ENCODE assay signal across 18 mouse cellular contexts in genomic region chr5:143501140-143501539, GRCm38 (mm10). TPM values are rescaled to one million over a fixed set of nuclear protein-coding genes. Genes with fewer than 3 reads are reported as not detected.
DNase-seq lines count a peak whose midpoint lies in the region; ATAC-seq and TF ChIP-seq lines count a peak whose summit lies in the region.
"Had no signal": no experiment of that assay in that cellular context is flagged by ENCODE, and none has a peak within 500 bp of the region (broad histone marks: within the 10 kb centered on the region; RNA-seq: fewer than 3 reads in every experiment).

No protein-coding gene starts in this region.

- DNase-seq in hindbrain, embryonic 10.5 days (ENCODE audit: low spot score) = no peak
- no peak for DNase-seq in layer of hippocampus, adult 2 months (ENCODE audit: low spot score in 2 of 2)
- DNase-seq in layer of hippocampus, postnatal 25 days (ENCODE audit: extremely low spot score in 1 of 2, low spot score in 1 of 2) = no peak
- DNase-seq in urinary bladder, postnatal 14 days (ENCODE audit: low spot score) = no peak
- DNase-seq: adrenal gland, postnatal 14 days; cerebellum, adult 9-10 months; forebrain, postnatal 0 days; gastrocnemius, postnatal 14 days; heart, adult 2 months had no signal

- no peaks in the 10 kb centered on the region for H3K27me3 ChIP-seq in hindbrain, embryonic 15.5 days
- no peaks in the 10 kb centered on the region for H3K27me3 ChIP-seq in hindbrain, embryonic 10.5 days (ENCODE audit: insufficient read depth, poor library complexity, severe bottlenecking)
- no peaks in the 10 kb centered on the region for H3K27me3 ChIP-seq in megakaryocyte, embryonic 14.5 days (replicated peaks)
- H3K27me3 ChIP-seq in limb, embryonic 15.5 days = no peaks in the 10 kb centered on the region
- H3K27me3 ChIP-seq: embryonic facial prominence, embryonic 13.5 days; forebrain, embryonic 13.5 days; Patski had no signal

- peaks cover 53% of the 10 kb centered on the region for H3K36me3 ChIP-seq in hindbrain, embryonic 15.5 days
- peaks cover 79% of the 10 kb centered on the region for H3K36me3 ChIP-seq in hindbrain, embryonic 10.5 days
- H3K36me3 ChIP-seq in megakaryocyte, embryonic 14.5 days (replicated peaks; ENCODE audit: low read length) = peaks cover 92% of the 10 kb centered on the region
- H3K36me3 ChIP-seq in limb, embryonic 15.5 days = peaks cover 46% of the 10 kb centered on the region

- H3K4me2 ChIP-seq in hindbrain, embryonic 15.5 days = no peak overlapping the region
- H3K4me2 ChIP-seq in limb, embryonic 15.5 days = no peak overlapping the region
- H3K4me2 ChIP-seq: embryonic facial prominence, embryonic 13.5 days; forebrain, embryonic 13.5 days; heart, embryonic 11.5 days had no signal

- H3K9me3 ChIP-seq in hindbrain, embryonic 15.5 days = no peaks in the 10 kb centered on the region
- H3K9me3 ChIP-seq in hindbrain, embryonic 10.5 days = no peaks in the 10 kb centered on the region
- no peaks in the 10 kb centered on the region for H3K9me3 ChIP-seq in megakaryocyte, embryonic 14.5 days
- no peaks in the 10 kb centered on the region for H3K9me3 ChIP-seq in limb, embryonic 15.5 days
- H3K9me3 ChIP-seq: embryonic facial prominence, embryonic 13.5 days; forebrain, embryonic 13.5 days had no signal

- H3K9ac ChIP-seq in hindbrain, embryonic 15.5 days = no peak overlapping the region
- H3K9ac ChIP-seq in limb, embryonic 15.5 days = no peak overlapping the region
- H3K9ac ChIP-seq: embryonic facial prominence, embryonic 13.5 days; forebrain, embryonic 13.5 days; forebrain, postnatal 0 days had no signal

- no peak for TF ChIP-seq CTCF in layer of hippocampus, adult 2 months (conservative IDR thresholded peaks at IDR 0.05)

- peak; percentile 54; the same call in 1 of the 2 replicates for ATAC-seq in hindbrain, embryonic 15.5 days (ENCODE audit: low FRiP score, low read depth)
- ATAC-seq in megakaryocyte, adult 5-6 weeks (ENCODE audit: poor library complexity, severe bottlenecking) = no peak
- ATAC-seq in limb, embryonic 15.5 days (ENCODE audit: insufficient number of reproducible peaks, low FRiP score, low TSS enrichment, low read depth) = no peak
- ATAC-seq: activated CD4-positive, CD25-positive, alpha-beta regulatory T cell, adult 4 months; forebrain, embryonic 13.5 days; Patski had no signal

- H3K27ac ChIP-seq in hindbrain, embryonic 15.5 days (replicated peaks) = no peak overlapping the region
- H3K27ac ChIP-seq in hindbrain, embryonic 10.5 days = no peak overlapping the region
- H3K27ac ChIP-seq in layer of hippocampus, adult 2 months = 0 out of 2 replicates have a peak overlapping the region, but pooled peaks have one; percentile 2
- 0 out of 2 replicates have a peak overlapping the region, but pooled peaks have one; percentile 27 for H3K27ac ChIP-seq in limb, embryonic 15.5 days
- H3K27ac ChIP-seq: embryonic facial prominence, embryonic 13.5 days; forebrain, embryonic 13.5 days; heart, adult 2 months had no signal

- H3K4me3 ChIP-seq in hindbrain, embryonic 15.5 days = no peak overlapping the region
- no peak overlapping the region for H3K4me3 ChIP-seq in hindbrain, embryonic 10.5 days
- H3K4me3 ChIP-seq in layer of hippocampus, adult 2 months = no peak overlapping the region
- peak overlapping the region; percentile 71 for H3K4me3 ChIP-seq in megakaryocyte, embryonic 14.5 days (replicated peaks)
- H3K4me3 ChIP-seq in limb, embryonic 15.5 days = no peak overlapping the region
- H3K4me3 ChIP-seq: embryonic facial prominence, embryonic 13.5 days; forebrain, embryonic 13.5 days; heart, adult 2 months had no signal

- WGBS in hindbrain, embryonic 15.5 days = 87% methylated on average over 8 of the region's 8 CpGs
- 98% methylated on average over 8 of the region's 8 CpGs for WGBS in hindbrain, embryonic 10.5 days
- 91% methylated on average over 8 of the region's 8 CpGs for WGBS in limb, embryonic 15.5 days

- H3K4me1 ChIP-seq in hindbrain, embryonic 15.5 days (replicated peaks) = no peaks in the 10 kb centered on the region
- no peaks in the 10 kb centered on the region for H3K4me1 ChIP-seq in hindbrain, embryonic 10.5 days (replicated peaks)
- peaks cover 70% of the 10 kb centered on the region for H3K4me1 ChIP-seq in megakaryocyte, embryonic 14.5 days
- H3K4me1 ChIP-seq in limb, embryonic 15.5 days = no peaks in the 10 kb centered on the region; the same call in 1 of the 2 replicates
- H3K4me1 ChIP-seq: embryonic facial prominence, embryonic 13.5 days; forebrain, embryonic 13.5 days had no signal

RNA-seq across cellular contexts. Expression of gene Rac1, which starts 26.7 kb away (rescaled TPM):
- polyA plus RNA-seq in hindbrain, embryonic 15.5 days (2015; fragmentation: Nextera tagmentation; extraction: Ambion mirVana) = 404 and 446 TPM in 2 replicates
- polyA plus RNA-seq in hindbrain, embryonic 10.5 days (2016; fragmentation: Nextera tagmentation; extraction: Ambion mirVana) = 390 and 422 TPM in 2 replicates
- 100 to 1,000 TPM; 393 to 396 TPM for total RNA-seq in layer of hippocampus, adult 2 months (2021)
- total RNA-seq in layer of hippocampus, postnatal 25 days (2021) = 100 to 1,000 TPM; 409 to 455 TPM
- polyA plus RNA-seq in megakaryocyte, embryonic 14.5 days (2012; ENCODE audit: insufficient read depth, low replicate concordance) = 176 and 178 TPM in 2 replicates
- total RNA-seq in megakaryocyte, adult 5-6 weeks (2015) = 1,230 and 1,275 TPM in 2 replicates
- total RNA-seq in megakaryocyte, adult 5-6 weeks (2017) = 215 and 239 TPM in 2 replicates
- polyA plus RNA-seq in limb, embryonic 15.5 days (2015; fragmentation: Nextera tagmentation; extraction: Ambion mirVana) = 467 and 506 TPM in 2 replicates

RNA-seq across cellular contexts. Expression of gene Daglb, which starts 36.8 kb away (rescaled TPM):
- polyA plus RNA-seq in hindbrain, embryonic 15.5 days (2015; fragmentation: Nextera tagmentation; extraction: Ambion mirVana) = 20.7 and 21.4 TPM in 2 replicates
- polyA plus RNA-seq in hindbrain, embryonic 10.5 days (2016; fragmentation: Nextera tagmentation; extraction: Ambion mirVana) = 15.6 and 16.7 TPM in 2 replicates
- total RNA-seq in layer of hippocampus, adult 2 months (2021) = 10 to 100 TPM; 27.7 to 32.1 TPM
- 10 to 100 TPM; 25.0 to 26.7 TPM for total RNA-seq in layer of hippocampus, postnatal 25 days (2021)
- 5.3 and 8.6 TPM in 2 replicates for polyA plus RNA-seq in megakaryocyte, embryonic 14.5 days (2012; ENCODE audit: insufficient read depth, low replicate concordance)
- 16.0 and 16.1 TPM in 2 replicates for total RNA-seq in megakaryocyte, adult 5-6 weeks (2015)
- total RNA-seq in megakaryocyte, adult 5-6 weeks (2017) = 27.0 and 36.3 TPM in 2 replicates
- 9.9 and 10.8 TPM in 2 replicates for polyA plus RNA-seq in limb, embryonic 15.5 days (2015; fragmentation: Nextera tagmentation; extraction: Ambion mirVana)

Comparison
In these comparisons a context has a peak if more than half of its experiments do, and no peak if none do; other contexts are left out.
1. H3K27ac ChIP-seq: peak in layer of hippocampus, adult 2 months (single experiment) and limb, embryonic 15.5 days (single experiment); none in hindbrain, embryonic 15.5 days (single experiment) and hindbrain, embryonic 10.5 days (single experiment).